Mouse (Mus musculus) lung, postnatal 0 days (tissue): Measurements from ENCODE around the gene Hhipl2. TPM values are rescaled to one million over a fixed set of nuclear protein-coding genes. Genes with fewer than 3 reads are reported as not detected.

Experiments used
- ATAC-seq: fragments of 200-750 bp; cut with Nextera tagmentation; 2 replicates; pipeline ENCODE4 v1.8.0; 2017; ENCODE audit warnings: moderate library complexity
- DNase-seq: peaks from one replicate; pipeline ENCODE4 v3.0.0-alpha.2; 2016; ENCODE audit warnings: low spot score
- H3K27ac ChIP-seq: fragments of 300-500 bp; sonication (generic); 2 replicates; pipeline ENCODE4 v1.5.1; 2014; ENCODE audit warnings: antibody characterized with exemption, mild to moderate bottlenecking, low read length, mixed read lengths
- H3K27me3 ChIP-seq: fragments of 300-500 bp; sonication (generic); replicated peaks from 2 replicates; pipeline ENCODE4 v1.6.1; 2014; ENCODE audit warnings: low read length, mixed read lengths; ENCODE audit not compliant: insufficient read depth
- H3K36me3 ChIP-seq: fragments of 300-500 bp; sonication (generic); 2 replicates; pipeline ENCODE4 v1.6.1; 2014; ENCODE audit warnings: low read length, mixed read lengths; ENCODE audit not compliant: insufficient read depth
- H3K4me1 ChIP-seq: fragments of 300-500 bp; sonication (generic); 2 replicates; pipeline ENCODE4 v1.6.1; 2014; ENCODE audit warnings: antibody characterized with exemption, low read depth, low read length, mixed read lengths; ENCODE audit not compliant: insufficient read depth
- H3K4me2 ChIP-seq: fragments of 300-500 bp; sonication (generic); replicated peaks from 2 replicates; pipeline ENCODE4 v1.6.1; 2014; ENCODE audit warnings: low read depth, mild to moderate bottlenecking, low read length, moderate library complexity, mixed read lengths
- H3K4me3 ChIP-seq: fragments of 300-500 bp; sonication (generic); 2 replicates; pipeline ENCODE4 v1.5.1; 2014; ENCODE audit warnings: low read depth, low read length
- H3K9ac ChIP-seq: fragments of 300-500 bp; sonication (generic); replicated peaks from 2 replicates; pipeline ENCODE4 v1.6.1; 2014; ENCODE audit warnings: low read depth, mild to moderate bottlenecking
- H3K9me3 ChIP-seq: fragments of 300-500 bp; sonication (generic); 2 replicates; pipeline ENCODE4 v1.6.1; 2016; ENCODE audit warnings: low read length, mixed read lengths
- CTCF ChIP-seq: IDR thresholded peaks from 2 replicates; pipeline ENCODE4 v1.5.1; 2016; ENCODE audit warnings: antibody characterized with exemption, mild to moderate bottlenecking
- EP300 ChIP-seq: IDR thresholded peaks from 2 replicates; pipeline ENCODE4 v1.6.1; 2016; ENCODE audit warnings: antibody characterized with exemption, mild to moderate bottlenecking, control low read depth
- WGBS: fragments of 180-500 bp; shearing (Covaris S2); extraction: QIAGEN DNeasy Blood & Tissue Kit; methylation state at CpG from one replicate; pipeline ENCODE4 v1.1.7; 2014; 5-methylcytosine and 5-hydroxymethylcytosine counted together
- polyA plus RNA-seq: library from polyadenylated mRNA; unstranded; fragments of >200 nt; fragmentation: Nextera tagmentation; extraction: Ambion mirVana; gene quantifications from 2 replicates; pipeline ENCODE4 v1.2.1, GENCODE M21; 2015

Hhipl2 gene
- polyA plus RNA-seq, 1 experiment from 2014 or later: 0.06 TPM

DNA sequence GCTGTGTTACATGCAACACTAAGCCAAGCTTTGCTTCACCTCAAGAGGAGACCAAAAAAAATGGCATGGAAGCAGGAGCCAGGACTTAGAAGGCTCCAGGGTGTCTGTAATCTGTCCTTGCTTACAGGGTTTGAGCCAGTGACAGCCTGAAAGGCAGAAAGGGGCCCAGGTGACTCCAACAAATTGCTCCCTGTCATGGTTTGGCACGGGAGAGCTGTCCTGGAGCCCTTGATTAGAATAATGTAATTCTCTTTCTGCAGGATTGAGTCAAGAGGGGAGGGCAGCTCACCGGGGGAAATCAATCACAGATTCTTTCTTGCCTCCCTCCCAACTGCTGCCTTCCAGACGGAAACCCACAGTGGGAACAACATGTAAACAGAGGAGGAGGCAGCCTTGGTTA, 35.1 kb downstream of the Hhipl2 start:
- 29% methylated on average over 3 of the region's 3 CpGs for WGBS

More for the DNA sequence above, 35.1 kb downstream of the Hhipl2 start:
- Histone ChIP-seq H3K9me3 (no peaks in the 10 kb centered on the region), H3K27me3 (no peaks in the 10 kb centered on the region), H3K4me2 (no peak overlapping the region), H3K36me3 (no peaks in the 10 kb centered on the region), H3K4me3 (no peak overlapping the region), H3K4me1 (no peaks in the 10 kb centered on the region), H3K27ac (no peak overlapping the region), H3K9ac (no peak overlapping the region)
- ATAC-seq (no peak), DNase-seq (no peak)
- TF ChIP-seq CTCF (no peak), EP300 (no peak)

Other genes starting within 250 kb of the Hhipl2 start
- 3.5 and 4.0 TPM in 2 replicates for gene Disp1, start 196.7 kb upstream of the Hhipl2 start, polyA plus RNA-seq
- 23.7 and 31.4 TPM in 2 replicates for gene Aida, start 121.6 kb upstream of the Hhipl2 start, polyA plus RNA-seq
- 37.7 and 38.5 TPM in 2 replicates for gene Brox, start 120.9 kb upstream of the Hhipl2 start, polyA plus RNA-seq
- 49.8 and 58.3 TPM in 2 replicates for gene Mia3, start 48.7 kb upstream of the Hhipl2 start, polyA plus RNA-seq
- gene Taf1a, start 29.2 kb upstream of the Hhipl2 start, polyA plus RNA-seq: 9.5 and 11.1 TPM in 2 replicates